Mouse (Mus musculus) granulocyte monocyte progenitor cell, adult 5-6 weeks (primary cell): ENCODE results near the gene Rabgap1l. TPM values are rescaled to one million over a fixed set of nuclear protein-coding genes. Genes with fewer than 3 reads are reported as not detected.

Source experiments
- ATAC-seq: replicated peaks from 2 replicates; pipeline ENCODE4 v1.8.0; 2016; ENCODE audit warnings: mild to moderate bottlenecking, moderate TSS enrichment, inconsistent platforms; ENCODE audit not compliant: poor library complexity, severe bottlenecking
- total RNA-seq, 2 experiments: library from RNA; stranded (forward) in 1 of 2; stranded (reverse) in 1 of 2; fragments of 200-712, 200-1000 nt in 1 of 2; fragments of >200 nt in 1 of 2; fragmentation: Nextera tagmentation in 1 of 2; gene quantifications; 2 replicates each; pipeline ENCODE4 v1.2.3; 2014 to 2017

Gene Rabgap1l
- total RNA-seq, 2 experiments from 2014 or later = 99.1 to 104 TPM

- ATAC-seq = no peak
These were observed 462.2 kb downstream of the Rabgap1l start for GRCm38 (mm10) chr1:160330828-160331227.

- peak; percentile 41 for ATAC-seq
These were observed 462.8 kb downstream of the Rabgap1l start for GRCm38 (mm10) chr1:160330222-160330621.

GRCm38 (mm10) chr1:160329788-160330187 is 463.2 kb downstream of the Rabgap1l start:
- ATAC-seq = peak; percentile 71

- no peak for ATAC-seq
These were observed 465.5 kb downstream of the Rabgap1l start for GRCm38 (mm10) chr1:160327531-160327930.

- ATAC-seq = peak; percentile 33; the same call in 1 of the 2 replicates
These were observed 467.5 kb downstream of the Rabgap1l start for GRCm38 (mm10) chr1:160325542-160325941.

GRCm38 (mm10) chr1:160320690-160321089 is 472.3 kb downstream of the Rabgap1l start:
- no peak for ATAC-seq

- ATAC-seq = no peak
These were observed 474.8 kb downstream of the Rabgap1l start for GRCm38 (mm10) chr1:160318057-160318725.

- ATAC-seq = no peak
These were observed 476.8 kb downstream of the Rabgap1l start for GRCm38 (mm10) chr1:160316239-160316638.

GRCm38 (mm10) chr1:160312658-160313057 is 480.4 kb downstream of the Rabgap1l start:
- ATAC-seq = no peak

GRCm38 (mm10) chr1:160311861-160312260 is 481.1 kb downstream of the Rabgap1l start:
- ATAC-seq = no peak

GRCm38 (mm10) chr1:160309951-160310350 is 483.1 kb downstream of the Rabgap1l start:
- no peak for ATAC-seq

- ATAC-seq = peak; percentile 84
These were observed 484.0 kb downstream of the Rabgap1l start for GRCm38 (mm10) chr1:160308996-160309395.

GRCm38 (mm10) chr1:160308498-160308897 is 484.5 kb downstream of the Rabgap1l start:
- no peak for ATAC-seq

GRCm38 (mm10) chr1:160306866-160307616 is 486.0 kb downstream of the Rabgap1l start:
- ATAC-seq = peak; percentile 34

GRCm38 (mm10) chr1:160306336-160306735 is 486.7 kb downstream of the Rabgap1l start:
- ATAC-seq = 0 out of 2 replicates have a peak, but pooled peaks have one; percentile 16

- no peak for ATAC-seq
These were observed 487.2 kb downstream of the Rabgap1l start for GRCm38 (mm10) chr1:160305826-160306225.

GRCm38 (mm10) chr1:160304969-160305498 is 488.0 kb downstream of the Rabgap1l start:
- no peak for ATAC-seq

- peak; percentile 54 for ATAC-seq
These were observed 490.7 kb downstream of the Rabgap1l start for GRCm38 (mm10) chr1:160302268-160302667.

- ATAC-seq = peak; percentile 23
These were observed 491.9 kb downstream of the Rabgap1l start for GRCm38 (mm10) chr1:160301156-160301555.

GRCm38 (mm10) chr1:160300704-160301103 is 492.3 kb downstream of the Rabgap1l start:
- no peak for ATAC-seq

- ATAC-seq = peak; percentile 10; the same call in 1 of the 2 replicates
These were observed 493.0 kb downstream of the Rabgap1l start for GRCm38 (mm10) chr1:160299979-160300378.
